Mouse (Mus musculus) ovary, postnatal 36 days (tissue): ENCODE results near the gene Olfr293.

ENCODE experiments used
- DNase-seq: peaks from one replicate; pipeline ENCODE4 v3.0.0; 2022; ENCODE audit warnings: low spot score, mixed read lengths

The Olfr293 gene

GRCm38 (mm10) chr7:86648761-86649160 lies at the start of gene Olfr293:
TSS of gene Olfr293 (plus strand) at chr7:86649061.
- no peak for DNase-seq

GRCm38 (mm10) chr7:86616543-86616942 lies 32.3 kb upstream of the Olfr293 start, which contains the start of gene Olfr294:
TSS of gene Olfr294 (minus strand) at chr7:86616643.
- DNase-seq: no peak

GRCm38 (mm10) chr7:86688030-86688429 lies 39.2 kb downstream of the Olfr293 start, which contains the start of gene Olfr292:
TSS of gene Olfr292 (plus strand) at chr7:86688330.
- DNase-seq: no peak
